Mouse (Mus musculus): ENCODE data around the gene Fam98b.
A peak's percentile ranks its signal among the peaks of the same experiment; 100 is the strongest.

Gene Fam98b

DNA sequence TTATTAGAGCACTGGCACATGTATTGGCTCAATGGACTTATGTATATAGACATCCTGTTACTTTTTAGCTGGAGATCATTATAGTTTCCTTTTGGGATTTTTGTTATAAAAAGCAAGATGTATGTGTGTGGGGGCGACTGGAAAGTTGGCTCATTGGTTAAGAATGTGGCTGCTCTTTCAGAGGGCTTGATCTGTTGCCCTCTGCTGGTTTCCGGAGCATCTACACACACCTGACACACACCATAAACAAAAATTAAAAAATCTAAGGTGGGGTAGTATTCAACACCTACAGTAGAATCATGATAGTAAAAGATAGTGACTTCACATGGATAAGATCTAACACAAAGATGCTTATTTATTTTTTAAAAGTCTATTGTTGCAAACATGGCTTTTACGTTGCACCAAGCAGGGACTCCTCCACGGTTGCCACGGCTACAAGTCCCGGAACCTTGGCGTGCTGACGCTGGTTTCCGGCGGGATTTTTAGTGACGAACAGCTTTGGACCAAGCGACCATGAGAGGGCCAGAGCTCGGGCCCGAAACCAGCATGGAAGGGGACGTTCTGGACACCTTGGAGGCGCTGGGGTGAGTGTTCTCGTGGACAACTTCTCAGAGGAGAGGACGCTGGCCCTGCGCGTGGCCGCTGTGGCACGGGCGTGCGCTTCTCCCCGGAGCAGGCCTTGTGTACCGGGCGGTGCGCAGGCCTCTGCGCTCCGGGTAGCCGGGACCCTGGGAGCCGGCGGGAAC, at the start of gene Fam98b:
Gene Fam98b (plus strand): TSS at position 485 of the 746 bp plus-strand sequence.
- DNase-seq (ENCODE audit: low spot score in 2 of 2), result peak; percentile 81 to 93

- DNase-seq (ENCODE audit: low spot score in 2 of 2), result no peak
Observed at GRCm38 (mm10) chr2:117200869-117201338, 48.6 kb upstream of the Fam98b start.

DNA sequence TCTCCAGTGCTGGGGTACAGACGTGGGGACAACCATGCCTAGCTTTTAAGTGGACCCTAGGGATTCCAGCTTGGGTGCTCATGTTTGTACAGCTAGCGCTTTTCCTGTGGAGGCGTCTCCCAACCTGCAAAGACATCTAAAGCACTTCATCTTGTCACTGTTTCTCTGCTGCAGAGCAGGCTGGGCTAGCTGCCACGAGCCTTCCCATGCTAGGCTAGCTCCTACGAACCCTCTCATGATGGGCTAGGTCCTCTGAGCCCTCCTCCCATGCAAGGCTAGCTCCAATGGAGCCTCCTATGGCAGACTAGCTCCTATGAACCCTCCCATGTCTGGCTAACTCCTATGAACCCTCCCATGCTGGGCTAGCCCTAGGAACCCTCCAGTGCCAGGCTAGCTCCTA, 46.2 kb upstream of the Fam98b start:
- no peak for DNase-seq (ENCODE audit: low spot score in 2 of 2)

DNA sequence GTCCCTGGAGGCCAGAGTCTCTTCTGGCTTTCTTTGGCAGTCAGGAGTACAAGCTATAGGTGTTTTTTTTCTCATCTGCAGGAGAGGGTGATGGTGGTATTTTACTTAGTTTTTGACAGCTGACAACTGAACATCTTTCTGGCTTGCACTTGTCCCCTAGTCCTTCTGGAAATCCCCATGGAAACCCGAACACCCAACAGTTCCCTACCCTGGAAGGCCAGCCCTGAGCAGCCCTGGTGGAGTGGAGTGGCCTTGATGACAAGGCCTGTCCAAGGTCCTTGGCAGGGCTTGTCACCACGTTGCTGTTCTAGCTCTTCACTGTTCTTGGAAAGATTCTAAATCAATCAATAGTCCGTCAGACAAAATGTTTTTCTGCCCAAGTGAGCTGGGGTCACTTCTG, 45.0 kb upstream of the Fam98b start:
- DNase-seq (ENCODE audit: low spot score in 2 of 2), result no peak

- no peak for DNase-seq (ENCODE audit: low spot score in 2 of 2)
Observed at GRCm38 (mm10) chr2:117205066-117205465, 44.5 kb upstream of the Fam98b start.

GRCm38 (mm10) chr2:117210416-117211085, 39.0 kb upstream of the Fam98b start:
- DNase-seq (ENCODE audit: low spot score in 2 of 2), result no peak

DNA sequence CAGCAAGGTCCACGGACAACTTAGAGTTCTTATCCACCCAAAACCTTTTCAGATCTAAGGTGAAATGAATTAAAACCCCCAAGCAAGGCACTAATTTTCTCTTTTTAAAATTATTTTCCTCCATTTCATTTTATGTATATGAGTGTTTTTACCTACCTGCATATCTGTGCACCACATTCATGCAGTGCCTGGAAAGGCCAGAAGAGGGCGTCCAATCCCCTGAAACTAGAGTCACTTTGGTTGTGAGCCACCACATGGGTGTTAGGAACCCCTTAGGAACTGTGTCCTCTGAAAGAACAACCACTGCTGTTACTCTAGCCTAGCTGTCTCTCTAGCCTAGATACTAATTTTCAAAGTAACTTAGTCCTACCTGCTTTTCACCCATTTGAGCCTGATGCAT, 33.4 kb upstream of the Fam98b start:
- no peak for DNase-seq (ENCODE audit: low spot score in 2 of 2)

DNA sequence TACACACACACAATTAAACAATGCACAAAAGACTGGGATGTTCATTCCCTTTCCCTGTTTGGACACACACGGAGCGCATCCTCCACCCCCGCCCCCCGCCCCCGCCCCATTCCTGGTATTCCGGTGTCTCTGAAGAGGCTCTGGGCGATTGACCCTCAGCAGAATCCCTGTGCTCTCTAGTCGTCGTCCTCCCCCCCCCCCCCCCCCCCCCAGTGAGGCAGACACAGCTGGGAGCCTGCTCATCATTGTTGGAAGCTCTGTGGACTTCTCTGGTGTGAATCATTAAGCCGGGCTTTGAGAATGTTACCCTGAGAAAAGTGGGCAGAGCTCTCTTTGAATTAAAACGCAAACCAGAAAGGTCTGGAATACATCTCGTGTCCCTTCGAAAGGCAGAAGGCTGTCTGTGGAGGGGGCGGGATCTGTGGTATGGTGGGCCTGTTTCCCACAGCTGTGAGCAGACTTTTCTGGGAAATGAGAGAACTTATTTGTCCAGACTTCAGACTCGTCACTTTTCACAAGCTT, 31.8 kb upstream of the Fam98b start:
- DNase-seq (ENCODE audit: low spot score in 2 of 2), result no peak

- DNase-seq (ENCODE audit: low spot score in 2 of 2), result no peak
Observed at GRCm38 (mm10) chr2:117219536-117219935, 30.0 kb upstream of the Fam98b start.

GRCm38 (mm10) chr2:117222651-117223050, 26.9 kb upstream of the Fam98b start:
- no peak for DNase-seq (ENCODE audit: low spot score in 2 of 2)

- DNase-seq (ENCODE audit: low spot score in 2 of 2), result no peak
Observed at GRCm38 (mm10) chr2:117228601-117229125, 20.9 kb upstream of the Fam98b start.

GRCm38 (mm10) chr2:117230261-117230660, 19.3 kb upstream of the Fam98b start:
- no peak for DNase-seq (ENCODE audit: low spot score in 2 of 2)

- peak; percentile 45 to 63 for DNase-seq (ENCODE audit: low spot score in 2 of 2)
Observed at GRCm38 (mm10) chr2:117231257-117231656, 18.3 kb upstream of the Fam98b start.

GRCm38 (mm10) chr2:117241953-117242352, 7.6 kb upstream of the Fam98b start:
- DNase-seq (ENCODE audit: low spot score in 2 of 2), result no peak

DNA sequence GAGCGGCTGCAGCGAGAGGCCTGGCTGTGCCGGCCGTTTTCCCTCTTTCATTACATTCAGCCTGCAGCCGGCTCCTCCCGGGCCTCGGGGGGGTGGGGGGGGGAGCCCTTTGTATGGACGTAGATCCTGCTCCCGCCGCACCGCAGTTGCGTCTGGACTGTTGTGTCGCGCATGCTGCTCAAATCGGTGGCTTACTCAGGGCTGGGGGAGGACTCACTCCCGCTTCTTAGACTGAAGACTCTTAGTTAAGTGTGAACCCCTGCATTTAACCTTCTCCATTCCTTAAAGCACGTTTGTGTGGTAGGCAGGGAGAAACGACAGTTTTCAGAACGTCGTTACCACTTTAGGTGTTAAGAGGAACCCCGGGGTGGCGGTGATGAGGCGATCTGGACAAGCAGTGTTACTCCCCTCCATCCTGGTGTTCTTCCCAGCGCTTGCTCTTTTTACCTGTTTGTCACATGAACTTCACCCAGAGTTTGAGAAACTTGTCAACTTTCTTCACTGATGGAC, 517 bp downstream of the Fam98b start:
- DNase-seq (ENCODE audit: low spot score in 2 of 2), result no peak

DNA sequence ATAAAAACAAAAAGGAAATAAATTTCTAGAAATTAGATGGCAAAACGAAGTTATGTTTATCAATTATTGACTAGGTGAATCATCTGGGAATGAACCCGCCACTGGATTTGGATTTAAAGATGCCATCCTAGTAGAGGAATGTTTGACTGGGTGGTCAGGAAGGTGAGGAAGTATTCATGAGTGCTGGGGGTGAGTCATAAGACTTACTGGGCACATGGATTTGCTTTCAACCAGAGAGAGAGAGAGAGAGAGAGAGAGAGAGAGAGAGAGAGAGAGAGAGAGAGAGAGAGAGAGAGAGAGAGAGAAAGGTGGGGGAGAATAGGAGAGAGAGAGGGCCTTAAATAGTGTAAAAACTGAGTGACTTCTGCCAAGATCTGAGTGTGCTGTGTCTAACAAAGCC, 5.9 kb downstream of the Fam98b start:
- no peak for DNase-seq (ENCODE audit: low spot score in 2 of 2)

GRCm38 (mm10) chr2:117257617-117258016, 8.1 kb downstream of the Fam98b start:
- no peak for DNase-seq (ENCODE audit: low spot score in 2 of 2)

- DNase-seq (ENCODE audit: low spot score in 2 of 2), result no peak
Observed at GRCm38 (mm10) chr2:117262184-117262583, 12.6 kb downstream of the Fam98b start.

- DNase-seq (ENCODE audit: low spot score in 2 of 2), result peak; percentile 15 to 38
Observed at GRCm38 (mm10) chr2:117263786-117264408, 14.4 kb downstream of the Fam98b start.

- DNase-seq (ENCODE audit: low spot score in 2 of 2), result no peak
Observed at GRCm38 (mm10) chr2:117288291-117288690, 38.8 kb downstream of the Fam98b start.

DNA sequence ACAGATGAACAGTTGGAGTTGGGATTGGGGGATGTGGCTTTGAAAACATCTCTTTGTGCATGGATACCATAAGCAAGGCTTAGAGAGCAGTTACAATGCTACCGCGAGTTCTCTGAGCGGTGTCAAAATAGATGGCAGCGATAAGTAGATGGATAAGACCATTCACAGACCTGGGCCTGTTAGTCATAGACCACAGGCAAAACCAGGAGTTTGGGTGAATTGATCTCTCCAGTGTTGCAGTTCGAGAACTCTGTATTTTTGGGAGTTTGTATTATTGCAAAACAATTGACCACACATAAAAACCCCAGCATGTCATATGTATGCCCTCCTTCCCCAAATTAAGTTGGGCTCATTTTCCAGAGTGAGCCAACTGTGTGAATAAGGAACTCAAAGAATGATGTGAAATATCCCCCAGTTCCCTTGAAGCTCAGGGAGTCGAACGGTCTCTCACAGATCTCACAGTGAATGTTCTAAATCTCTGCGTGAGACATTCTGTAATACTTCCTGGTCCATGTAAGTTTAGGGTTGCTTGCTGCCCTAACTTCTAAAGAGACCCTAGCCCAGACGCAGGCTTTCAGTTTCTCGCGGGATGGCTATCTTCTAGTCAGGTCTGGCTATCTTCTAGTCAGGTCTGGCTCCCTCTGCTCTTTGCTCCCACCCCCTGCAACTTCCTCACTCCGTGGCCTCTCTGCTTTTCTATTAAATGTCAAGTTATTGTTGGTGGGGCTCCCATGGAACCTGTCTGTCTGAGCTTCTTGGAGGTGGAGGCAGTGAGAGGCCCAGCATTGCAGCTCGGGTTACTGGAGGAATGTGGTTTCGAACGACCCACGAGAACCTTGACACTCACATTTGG, 50.3 kb downstream of the Fam98b start:
- no peak for DNase-seq (ENCODE audit: low spot score in 2 of 2)
